Mouse (Mus musculus) brain, embryonic 14.5 days (tissue): ENCODE results near the gene Lgr5.

Experiments used
- CTCF ChIP-seq: fragments of 200-500 bp; IDR thresholded peaks from 2 replicates; pipeline ENCODE4 v1.5.1; 2012; ENCODE audit warnings: inconsistent platforms, mild to moderate bottlenecking, moderate library complexity, borderline replicate concordance; ENCODE audit not compliant: insufficient read depth, insufficient read length; ENCODE audit errors: extremely low read depth
- POLR2A ChIP-seq: fragments of 200-500 bp; IDR thresholded peaks from 2 replicates; pipeline ENCODE4 v1.6.1; 2012; ENCODE audit warnings: mild to moderate bottlenecking, inconsistent platforms, borderline replicate concordance; ENCODE audit not compliant: poor library complexity, insufficient read depth, insufficient read length, severe bottlenecking; ENCODE audit errors: extremely low read depth

GRCm38 (mm10) chr10:115448614-115449013 is 139.0 kb downstream of the Lgr5 start:
- TF ChIP-seq CTCF (no peak), POLR2A (no peak)
